Mouse (Mus musculus) gastrocnemius, adult 18-20 months (tissue): Measurements from ENCODE around the gene Olfr493. TPM values are rescaled to one million over a fixed set of nuclear protein-coding genes. Genes with fewer than 3 reads are reported as not detected.

Experiments used
- DNase-seq: peaks from one replicate; pipeline ENCODE4 v3.0.0; 2021; ENCODE audit warnings: low spot score
- long read RNA-seq, 2 experiments: library from polyadenylated mRNA; stranded (forward); transcript quantifications; one replicate each; pipeline ENCODE4 v2.0.0; 2021
- total RNA-seq, 2 experiments: library from RNA; stranded (reverse); gene quantifications; 2 replicates each; pipeline ENCODE4 v1.2.3; 2021

Gene Olfr493
- total RNA-seq: not detected
- long read RNA-seq, experiment 1: 0 reads
- long read RNA-seq, experiment 2: 0 reads

- DNase-seq: no peak
Observed at GRCm38 (mm10) chr7:108346879-108347278, at the start of gene Olfr493. Gene Olfr493 (minus strand): TSS chr7:108346979.

GRCm38 (mm10) chr7:108392867-108393266 is 46.1 kb upstream of the Olfr493 start, which contains the start of gene Olfr495:
Gene Olfr495 (plus strand): TSS chr7:108393167.
- no peak for DNase-seq

- DNase-seq: no peak
Observed at GRCm38 (mm10) chr7:108365035-108365434, 18.3 kb upstream of the Olfr493 start, which contains the start of gene Olfr494. Gene Olfr494 (plus strand): TSS chr7:108365335.

GRCm38 (mm10) chr7:108323574-108323973 is 23.2 kb downstream of the Olfr493 start, which contains the start of gene Olfr492:
Gene Olfr492 (minus strand): TSS chr7:108323674.
- no peak for DNase-seq

GRCm38 (mm10) chr7:108313151-108313550 is 33.6 kb downstream of the Olfr493 start, which contains the start of gene Olfr491:
Gene Olfr491 (plus strand): TSS chr7:108313451.
- DNase-seq: no peak

Other genes with a start within 250 kb of the Olfr493 start
- under 1 TPM; 0.85 to 0.94 TPM for gene Olfr482, start 249.4 kb downstream of the Olfr493 start, total RNA-seq
- gene Olfr483, start 246.1 kb downstream of the Olfr493 start, total RNA-seq: not detected
- gene Olfr484, start 219.5 kb downstream of the Olfr493 start, total RNA-seq: not detected
- gene Olfr485, start 187.1 kb downstream of the Olfr493 start, total RNA-seq: not detected
- gene Olfr486, start 174.2 kb downstream of the Olfr493 start, total RNA-seq: not detected
- not detected for gene Olfr487, start 132.3 kb downstream of the Olfr493 start, total RNA-seq
- gene Olfr488, start 88.6 kb downstream of the Olfr493 start, total RNA-seq: not detected
- not detected for gene Olfr490, start 58.0 kb downstream of the Olfr493 start, total RNA-seq
- gene Olfr491, start 33.5 kb downstream of the Olfr493 start, total RNA-seq: not detected
- gene Olfr492, start 23.3 kb downstream of the Olfr493 start, total RNA-seq: not detected
- gene Olfr494, start 18.4 kb upstream of the Olfr493 start, total RNA-seq: not detected
- gene Olfr495, start 46.2 kb upstream of the Olfr493 start, total RNA-seq: not detected
- not detected for gene Olfr497, start 73.4 kb upstream of the Olfr493 start, total RNA-seq
- gene Olfr498, start 118.3 kb upstream of the Olfr493 start, total RNA-seq: not detected
- gene Olfr502, start 178.1 kb upstream of the Olfr493 start, total RNA-seq: not detected
- gene Olfr503, start 197.5 kb upstream of the Olfr493 start, total RNA-seq: not detected
- not detected for gene Olfr504, start 218.8 kb upstream of the Olfr493 start, total RNA-seq